Mouse (Mus musculus) neural tube, embryonic 13.5 days (tissue): ENCODE results near the gene Pole2. TPM values are rescaled to one million over a fixed set of nuclear protein-coding genes. Genes with fewer than 3 reads are reported as not detected.

Experiments
- ATAC-seq: fragments of 200-750 bp; cut with Nextera tagmentation; 2 replicates; pipeline ENCODE4 v1.8.0; 2017; ENCODE audit warnings: low read depth, mild to moderate bottlenecking, moderate TSS enrichment, moderate library complexity
- H3K27ac ChIP-seq: fragments of 300-500 bp; sonication (generic); replicated peaks from 2 replicates; pipeline ENCODE4 v1.5.1; 2015; ENCODE audit warnings: moderate library complexity, mild to moderate bottlenecking, inconsistent platforms
- H3K27me3 ChIP-seq: fragments of 300-500 bp; sonication (generic); 2 replicates; pipeline ENCODE4 v1.6.1; 2015; ENCODE audit warnings: mild to moderate bottlenecking, inconsistent platforms
- H3K36me3 ChIP-seq: fragments of 300-500 bp; sonication (generic); 2 replicates; pipeline ENCODE4 v1.6.1; 2015; ENCODE audit warnings: mild to moderate bottlenecking, inconsistent platforms
- H3K4me1 ChIP-seq: fragments of 300-500 bp; sonication (generic); replicated peaks from 2 replicates; pipeline ENCODE4 v1.6.1; 2015; ENCODE audit warnings: inconsistent platforms
- H3K4me2 ChIP-seq: fragments of 300-500 bp; sonication (generic); 2 replicates; pipeline ENCODE4 v1.6.1; 2015; ENCODE audit warnings: inconsistent platforms, mild to moderate bottlenecking, moderate library complexity
- H3K4me3 ChIP-seq: fragments of 300-500 bp; sonication (generic); 2 replicates; pipeline ENCODE4 v1.5.1; 2015; ENCODE audit warnings: mild to moderate bottlenecking, inconsistent platforms
- H3K9ac ChIP-seq: fragments of 300-500 bp; sonication (generic); 2 replicates; pipeline ENCODE4 v1.6.1; 2015; ENCODE audit warnings: moderate library complexity, mild to moderate bottlenecking, inconsistent platforms
- H3K9me3 ChIP-seq: fragments of 300-500 bp; sonication (generic); 2 replicates; pipeline ENCODE4 v1.6.1; 2016; ENCODE audit warnings: inconsistent platforms
- WGBS: fragments of 180-500 bp; shearing (Covaris S2); methylation state at CpG from one replicate; pipeline ENCODE4 v1.1.7; 2015; 5-methylcytosine and 5-hydroxymethylcytosine counted together
- polyA plus RNA-seq: library from polyadenylated mRNA; unstranded; fragments of >200 nt; fragmentation: Nextera tagmentation; extraction: Ambion mirVana; gene quantifications from 2 replicates; pipeline ENCODE4 v1.2.1, GENCODE M21; 2015

Gene Pole2
- polyA plus RNA-seq, 1 experiment from 2014 or later, result 4.1 TPM

DNA sequence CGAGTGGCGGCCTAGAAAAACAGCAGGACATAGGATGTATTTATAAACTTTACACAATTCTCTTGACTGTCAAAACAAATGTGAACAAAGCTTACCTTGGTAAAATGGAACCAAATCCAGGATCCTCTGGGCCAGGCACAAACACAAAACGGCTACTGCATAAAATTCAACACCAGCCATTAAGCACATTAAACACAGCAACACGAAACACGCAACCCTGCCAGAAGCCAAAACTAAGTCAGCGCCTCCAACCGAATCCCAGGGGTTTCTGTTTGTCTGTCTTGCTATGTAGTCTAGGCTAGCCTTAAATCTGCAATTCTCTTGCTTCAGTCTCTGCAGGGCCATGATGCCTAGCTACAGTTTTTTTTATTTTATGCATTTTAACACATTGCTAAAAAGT is 20.1 kb downstream of the Pole2 start:
- ATAC-seq, result no peak
- Histone ChIP-seq H3K9ac (no peak overlapping the region), H3K27ac (no peak overlapping the region), H3K4me2 (no peak overlapping the region), H3K27me3 (no peaks in the 10 kb centered on the region), H3K9me3 (no peaks in the 10 kb centered on the region), H3K4me3 (no peak overlapping the region), H3K36me3 (no peaks in the 10 kb centered on the region; the same call in 1 of the 2 replicates), H3K4me1 (0 out of 2 replicates have a peak, but pooled peaks cover 2% of the 10 kb centered on the region)
- WGBS, result 94% methylated on average over 7 of the region's 7 CpGs

DNA sequence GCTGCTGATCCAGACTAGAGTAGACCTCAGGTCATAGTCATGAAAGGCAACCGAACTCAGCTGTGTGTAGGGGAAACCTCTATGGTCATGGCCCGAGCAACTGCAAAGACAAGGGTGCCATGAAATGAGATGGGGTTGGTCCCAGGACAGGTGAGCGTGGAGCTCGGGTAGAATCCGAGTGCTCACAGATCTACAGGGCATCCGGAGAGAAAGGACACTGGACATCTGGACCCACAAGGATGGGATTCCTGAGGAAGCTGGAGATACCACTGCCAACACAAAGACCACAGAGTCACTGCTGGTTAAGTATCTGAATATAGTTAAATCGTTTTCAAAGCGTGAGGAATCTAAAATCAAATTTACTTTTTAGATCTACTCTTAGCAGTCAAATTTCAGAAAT is 20.6 kb downstream of the Pole2 start:
- Histone ChIP-seq H3K4me3 (no peak overlapping the region), H3K27ac (no peak overlapping the region), H3K4me2 (no peak overlapping the region), H3K4me1 (0 out of 2 replicates have a peak, but pooled peaks cover 2% of the 10 kb centered on the region), H3K27me3 (no peaks in the 10 kb centered on the region), H3K9ac (no peak overlapping the region), H3K36me3 (no peaks in the 10 kb centered on the region; the same call in 1 of the 2 replicates), H3K9me3 (no peaks in the 10 kb centered on the region)
- 94% methylated on average over 8 of the region's 8 CpGs for WGBS
- no peak for ATAC-seq

DNA sequence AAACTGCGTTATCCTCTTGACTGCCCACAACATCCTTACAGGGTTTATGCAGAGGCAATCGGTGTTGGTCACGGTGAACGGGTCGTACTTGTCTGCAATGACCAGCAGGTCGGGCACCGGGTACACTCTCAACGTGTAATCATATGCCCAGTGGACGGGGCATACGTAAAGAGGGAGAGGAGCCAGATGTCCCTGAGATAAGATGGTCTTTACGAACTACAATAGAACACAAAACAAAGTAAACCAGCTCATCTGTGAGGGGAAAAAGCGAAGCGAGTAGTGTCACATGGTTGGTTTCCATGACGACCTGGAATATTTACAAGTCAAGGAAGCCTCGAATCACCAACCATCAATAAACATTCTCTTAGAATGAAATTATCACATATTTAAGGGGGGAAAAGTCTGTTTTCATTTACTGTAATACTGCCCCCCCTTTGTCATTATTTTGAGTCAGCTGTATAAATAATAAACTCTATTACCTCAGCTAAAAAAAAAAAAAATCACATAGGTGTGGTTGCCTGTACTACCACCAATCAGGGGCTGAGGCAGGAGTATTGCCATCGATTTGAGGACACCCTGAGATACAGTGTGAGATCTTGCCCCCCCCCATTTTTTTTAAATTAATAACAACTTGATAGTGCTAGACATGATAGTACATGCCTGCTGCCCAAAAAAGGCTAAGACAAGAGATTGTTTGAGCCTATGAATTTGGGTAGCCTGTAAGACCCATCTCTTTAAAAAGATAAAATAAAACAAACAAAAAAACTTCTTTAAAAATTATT is 23.8 kb downstream of the Pole2 start, which contains the start of gene Gm49384:
Gm49384 (minus strand) TSS at position 216 of the 782 bp plus-strand sequence.
- no peaks in the 10 kb centered on the region for H3K9me3 ChIP-seq
- H3K9ac ChIP-seq, result no peak within 1 kb of the TSS
- no peak within 1 kb of the TSS for H3K27ac ChIP-seq
- H3K4me1 ChIP-seq, result peaks cover 9% of the 10 kb centered on the region; the same call in 1 of the 2 replicates
- no peaks in the 10 kb centered on the region for H3K27me3 ChIP-seq
- 63% methylated on average over 16 of the region's 16 CpGs for WGBS
- no peak within 1 kb of the TSS for H3K4me3 ChIP-seq
- H3K4me2 ChIP-seq, result no peak within 1 kb of the TSS
- peaks cover 11% of the 10 kb centered on the region for H3K36me3 ChIP-seq
- ATAC-seq, result peak; percentile 49; the same call in 1 of the 2 replicates

DNA sequence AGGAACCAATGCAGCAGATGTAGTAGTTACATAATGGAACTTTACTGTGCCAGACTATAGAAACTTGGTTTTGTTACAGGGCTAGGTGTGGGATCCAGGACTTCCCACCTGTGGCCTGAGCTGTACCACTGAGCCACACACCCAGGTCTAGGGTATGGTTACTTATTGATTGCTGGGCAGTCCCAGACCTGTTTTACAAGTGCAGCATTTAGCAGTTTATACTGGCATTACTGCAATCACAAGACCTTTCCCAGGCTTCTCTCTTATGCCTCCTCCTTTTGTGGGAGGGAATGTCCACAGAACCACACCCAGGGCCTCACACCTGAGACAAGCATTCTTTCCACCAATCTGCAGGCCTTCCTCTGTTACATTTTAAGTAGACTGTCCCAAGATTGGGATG is 29.0 kb downstream of the Pole2 start:
- Histone ChIP-seq H3K27ac (no peak overlapping the region), H3K36me3 (peaks cover 11% of the 10 kb centered on the region), H3K4me2 (peak overlapping the region; percentile 97), H3K27me3 (no peaks in the 10 kb centered on the region), H3K4me3 (0 out of 2 replicates have a peak overlapping the region, but pooled peaks have one; percentile 2), H3K9ac (0 out of 2 replicates have a peak overlapping the region, but pooled peaks have one; percentile 18), H3K9me3 (no peaks in the 10 kb centered on the region), H3K4me1 (peaks cover 35% of the 10 kb centered on the region)
- no peak for ATAC-seq

DNA sequence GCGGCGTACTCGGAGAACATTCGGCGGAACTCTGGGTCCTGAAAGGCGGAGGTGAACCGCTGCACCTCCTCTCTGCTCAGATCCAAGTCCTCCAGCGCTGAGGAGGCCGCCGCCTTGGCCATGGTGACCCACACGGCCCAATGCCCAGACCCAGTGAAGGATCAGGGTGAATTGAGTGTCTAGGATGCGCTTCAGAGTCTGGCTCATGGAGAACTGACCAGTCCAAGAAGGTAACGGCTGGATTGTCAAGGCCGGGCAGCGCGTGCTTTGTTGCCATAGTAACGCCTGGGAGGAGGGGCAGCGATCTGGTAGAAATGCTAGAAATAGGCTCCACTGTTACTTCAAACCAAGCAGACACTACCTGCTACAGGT is 29.8 kb downstream of the Pole2 start, which contains the start of gene Dnaaf2:
Dnaaf2 (minus strand) TSS at position 266 of the 372 bp plus-strand sequence.
- peak within 1 kb of the TSS; percentile 88 for H3K9ac ChIP-seq
- peak within 1 kb of the TSS; percentile 94 for H3K27ac ChIP-seq
- H3K4me2 ChIP-seq, result peak within 1 kb of the TSS; percentile 97
- H3K27me3 ChIP-seq, result no peaks in the 10 kb centered on the region
- H3K36me3 ChIP-seq, result peaks cover 11% of the 10 kb centered on the region
- ATAC-seq, result peak; percentile 24
- H3K9me3 ChIP-seq, result no peaks in the 10 kb centered on the region
- WGBS, result under 1% methylated on average over 18 of the region's 18 CpGs
- peaks cover 33% of the 10 kb centered on the region for H3K4me1 ChIP-seq
- peak within 1 kb of the TSS; percentile 84 for H3K4me3 ChIP-seq

DNA sequence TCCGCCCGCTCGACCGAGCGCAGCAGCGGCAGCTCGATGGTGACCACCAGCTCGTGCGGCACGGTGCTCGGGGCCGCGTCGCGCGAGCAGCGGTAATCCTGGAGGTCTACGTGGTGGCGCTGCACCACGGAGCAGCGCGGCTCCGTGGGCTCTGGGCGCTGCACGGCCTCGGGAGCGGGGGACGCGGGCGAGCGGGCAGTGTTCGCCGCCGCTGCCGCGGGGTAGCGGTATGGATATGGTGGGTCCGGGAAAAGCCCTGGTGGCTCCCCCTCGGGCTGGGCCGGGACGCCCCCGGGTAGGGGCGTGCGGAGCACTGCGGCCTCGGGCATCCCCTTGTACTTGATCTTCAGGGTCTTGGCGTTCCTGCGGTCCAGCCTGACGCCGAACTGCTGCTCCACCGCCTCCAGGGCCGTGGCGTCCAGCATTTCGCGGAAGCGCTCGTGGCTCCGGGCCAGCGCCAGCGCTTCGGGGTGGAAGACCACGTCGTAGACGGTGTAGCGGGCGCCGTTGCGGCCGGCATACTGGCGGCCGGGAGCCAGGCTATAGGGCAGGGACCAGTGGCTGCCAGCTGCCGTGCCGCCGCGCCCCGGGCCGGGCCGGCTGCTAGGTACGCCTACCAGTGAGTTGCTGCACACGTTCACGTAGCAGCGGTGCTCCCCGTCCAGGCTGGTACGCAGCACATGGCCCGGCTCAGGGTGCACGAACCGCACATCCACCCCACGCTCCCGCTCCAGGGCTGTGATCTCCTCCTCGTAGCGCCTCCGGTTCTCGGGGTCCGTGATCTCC is 30.4 kb downstream of the Pole2 start:
- Histone ChIP-seq H3K36me3 (peaks cover 11% of the 10 kb centered on the region), H3K4me3 (peak overlapping the region; percentile 84), H3K27me3 (no peaks in the 10 kb centered on the region), H3K9ac (peak overlapping the region; percentile 88), H3K4me2 (peak overlapping the region; percentile 97), H3K27ac (peak overlapping the region; percentile 94), H3K4me1 (peaks cover 33% of the 10 kb centered on the region), H3K9me3 (no peaks in the 10 kb centered on the region)
- peak; percentile 80 for ATAC-seq
- WGBS, result under 1% methylated on average over 93 of the region's 94 CpGs

DNA sequence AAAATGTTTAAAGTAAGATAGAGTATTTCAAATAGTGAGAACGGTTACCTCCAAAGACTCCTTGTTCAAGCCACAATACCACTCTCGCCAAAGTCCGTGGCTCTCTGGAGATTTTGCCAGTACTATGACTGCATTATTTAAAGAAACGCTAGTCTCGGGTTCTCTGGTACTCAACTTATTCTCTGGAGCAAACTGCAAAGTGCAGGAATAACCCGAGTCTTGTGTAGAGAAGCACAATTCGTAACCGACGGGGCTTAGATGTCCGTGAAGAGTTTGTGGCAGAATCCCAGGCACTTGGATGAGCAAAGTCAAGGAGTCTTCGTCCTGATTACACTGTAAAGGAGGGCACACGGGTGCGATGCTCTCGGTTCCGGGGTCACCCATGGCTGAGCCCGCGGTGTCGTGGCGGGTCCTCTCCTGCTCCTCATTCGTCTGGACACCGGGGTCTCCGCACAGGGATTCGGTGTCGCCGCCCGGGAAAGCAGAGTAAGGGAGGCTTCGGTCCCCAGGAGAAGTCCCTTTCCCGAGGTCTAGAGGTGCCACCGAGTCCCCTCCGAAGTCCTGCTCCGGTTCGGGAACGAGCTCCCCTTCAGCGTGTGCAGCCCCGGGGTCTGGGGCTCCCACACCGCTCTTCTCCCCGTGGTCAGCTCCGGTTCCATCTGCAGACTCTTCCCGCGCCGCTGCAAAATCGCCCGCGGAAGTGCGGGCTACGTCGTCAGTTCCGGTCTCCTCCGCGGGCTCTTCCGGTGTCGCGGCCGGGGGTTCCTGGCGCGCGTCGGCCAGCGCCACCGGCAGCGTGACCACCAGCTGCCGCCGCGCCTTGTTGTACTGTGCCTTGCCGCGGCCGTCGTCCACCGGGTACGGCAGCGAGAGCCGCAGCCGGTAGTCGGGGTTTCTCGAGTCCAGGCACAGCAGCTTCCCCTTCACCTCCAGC is 31.3 kb downstream of the Pole2 start, which contains the start of gene Gm49383:
Gm49383 (minus strand) TSS at position 661 of the 934 bp plus-strand sequence.
- H3K4me3 ChIP-seq, result peak within 1 kb of the TSS; percentile 84
- H3K9me3 ChIP-seq, result no peaks in the 10 kb centered on the region

DNA sequence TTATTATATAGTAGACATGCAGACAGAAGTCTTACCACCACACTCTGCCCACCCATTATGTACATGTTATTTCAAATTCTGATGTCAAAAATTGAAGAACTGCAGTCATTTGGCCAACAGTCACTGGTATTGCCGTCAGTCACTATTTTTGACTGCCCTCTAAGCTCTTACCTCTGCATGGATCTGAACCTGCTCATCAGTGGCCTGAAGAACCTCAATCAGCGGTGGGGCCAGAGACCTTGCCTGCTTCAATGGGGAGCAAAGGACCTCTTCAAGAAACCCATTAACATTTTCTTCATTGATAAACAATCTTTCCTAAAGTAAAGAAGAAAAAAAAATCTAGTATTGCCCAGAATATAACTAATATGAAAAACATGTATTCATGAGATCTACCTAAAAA is 35.4 kb downstream of the Pole2 start:
- Histone ChIP-seq H3K36me3 (peaks cover 24% of the 10 kb centered on the region), H3K27ac (no peak overlapping the region), H3K9ac (no peak overlapping the region), H3K4me3 (no peak overlapping the region), H3K4me1 (peaks cover 18% of the 10 kb centered on the region), H3K4me2 (no peak overlapping the region), H3K27me3 (no peaks in the 10 kb centered on the region), H3K9me3 (no peaks in the 10 kb centered on the region)
- ATAC-seq, result no peak
- WGBS, result 94% methylated on average over 2 of the region's 2 CpGs

More for the DNA sequence above, 31.3 kb downstream of the Pole2 start, which contains the start of gene Gm49383:
- peaks cover 33% of the 10 kb centered on the region for H3K4me1 ChIP-seq
- H3K4me2 ChIP-seq, result peak within 1 kb of the TSS; percentile 97
- ATAC-seq, result peak; percentile 88
- peaks cover 11% of the 10 kb centered on the region for H3K36me3 ChIP-seq
- peak within 1 kb of the TSS; percentile 88 for H3K9ac ChIP-seq
- H3K27me3 ChIP-seq, result no peaks in the 10 kb centered on the region
- H3K27ac ChIP-seq, result peak within 1 kb of the TSS; percentile 94
- WGBS, result under 1% methylated on average over 75 of the region's 75 CpGs

DNA sequence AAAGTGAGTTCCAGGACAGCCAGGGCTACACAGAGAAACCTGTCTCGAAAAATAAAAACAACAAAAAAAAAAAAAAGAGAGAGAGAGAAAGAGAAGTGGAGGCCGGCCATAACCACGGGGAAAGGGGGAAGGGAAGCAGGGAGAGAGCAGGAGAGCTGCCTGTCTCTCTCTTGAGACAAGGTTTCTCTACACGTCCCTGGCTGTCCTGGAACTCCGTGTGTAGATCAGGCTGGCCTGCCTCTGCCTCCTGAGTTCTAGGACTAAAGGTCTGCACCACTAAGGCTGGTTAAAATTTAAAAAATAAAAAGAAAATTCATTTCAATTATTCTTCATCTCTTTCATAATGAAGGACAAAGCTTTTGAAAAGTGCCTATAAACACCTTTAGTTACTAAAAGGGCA is 36.6 kb downstream of the Pole2 start:
- Histone ChIP-seq H3K27me3 (no peaks in the 10 kb centered on the region), H3K27ac (no peak overlapping the region), H3K4me1 (peaks cover 26% of the 10 kb centered on the region), H3K36me3 (peaks cover 29% of the 10 kb centered on the region), H3K4me2 (no peak overlapping the region), H3K4me3 (no peak overlapping the region), H3K9ac (no peak overlapping the region), H3K9me3 (no peaks in the 10 kb centered on the region)
- ATAC-seq, result no peak
- WGBS, result 92% methylated on average over 5 of the region's 5 CpGs

DNA sequence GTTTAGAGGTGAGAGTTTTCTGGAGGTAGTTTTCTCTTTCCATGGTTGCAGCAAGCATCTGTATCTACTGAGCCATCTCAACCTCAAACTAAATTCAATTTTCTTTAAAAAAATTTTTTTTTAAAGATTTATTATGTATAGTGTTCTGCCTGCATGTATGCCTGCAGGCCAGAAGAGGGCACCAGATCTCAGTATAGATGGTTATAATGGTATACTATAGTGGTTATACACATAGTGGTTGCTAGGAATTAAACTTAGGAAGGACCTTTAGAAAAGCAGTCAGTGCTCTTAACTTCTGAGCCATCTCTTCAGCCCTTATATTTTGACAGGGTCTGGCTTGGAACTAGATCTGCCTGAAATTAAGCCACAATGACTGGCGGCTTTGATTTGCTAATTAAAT is 37.5 kb downstream of the Pole2 start:
- Histone ChIP-seq H3K36me3 (peaks cover 29% of the 10 kb centered on the region), H3K27ac (no peak overlapping the region), H3K27me3 (no peaks in the 10 kb centered on the region), H3K9me3 (no peaks in the 10 kb centered on the region), H3K4me2 (no peak overlapping the region), H3K4me1 (peaks cover 21% of the 10 kb centered on the region), H3K9ac (no peak overlapping the region), H3K4me3 (no peak overlapping the region)
- no peak for ATAC-seq
- 94% methylated on average over 1 of the region's 1 CpGs for WGBS

DNA sequence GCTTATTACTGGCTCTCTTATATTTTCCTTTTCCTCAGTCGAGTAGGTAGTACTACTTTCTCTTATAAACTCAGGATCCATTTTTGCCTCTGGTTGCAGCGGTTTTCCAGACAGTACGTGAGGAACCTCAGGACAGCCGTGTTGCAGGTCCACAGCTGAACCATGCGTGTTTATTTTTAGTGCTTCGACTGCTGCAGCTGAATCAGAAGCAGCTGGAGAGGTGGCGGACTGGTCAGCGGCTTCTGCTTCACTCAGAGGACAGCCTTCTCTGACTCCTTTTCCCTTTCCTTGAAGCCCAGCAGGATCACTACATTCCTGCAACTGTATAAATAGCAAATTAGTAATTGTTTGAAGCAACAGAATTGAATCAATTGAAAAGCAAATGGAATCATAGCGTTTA is 37.9 kb downstream of the Pole2 start:
- no peak overlapping the region for H3K9ac ChIP-seq
- ATAC-seq, result no peak
- H3K9me3 ChIP-seq, result no peaks in the 10 kb centered on the region
- H3K27ac ChIP-seq, result no peak overlapping the region
- WGBS, result 88% methylated on average over 9 of the region's 9 CpGs
- H3K4me1 ChIP-seq, result peaks cover 22% of the 10 kb centered on the region
- peaks cover 29% of the 10 kb centered on the region for H3K36me3 ChIP-seq
- no peak overlapping the region for H3K4me3 ChIP-seq
- H3K4me2 ChIP-seq, result no peak overlapping the region
- no peaks in the 10 kb centered on the region for H3K27me3 ChIP-seq
